Mouse (Mus musculus) forebrain, embryonic 11.5 days (tissue): ENCODE results near the gene Ppp6r2. TPM values are rescaled to one million over a fixed set of nuclear protein-coding genes. Genes with fewer than 3 reads are reported as not detected.

Experiments used
- ATAC-seq: fragments of 200-750 bp; cut with Nextera tagmentation; replicated peaks from 2 replicates; pipeline ENCODE4 v1.8.0; 2017; ENCODE audit warnings: moderate TSS enrichment; ENCODE audit not compliant: low FRiP score
- DNase-seq: peaks from one replicate; pipeline ENCODE4 v3.0.0-alpha.2; 2017; ENCODE audit warnings: low spot score
- H3K27ac ChIP-seq: fragments of 300-500 bp; sonication (generic); 2 replicates; pipeline ENCODE4 v1.5.1; 2014; ENCODE audit warnings: low read depth, low read length
- H3K27me3 ChIP-seq: fragments of 300-500 bp; sonication (generic); 2 replicates; pipeline ENCODE4 v1.6.1; 2014; ENCODE audit warnings: mild to moderate bottlenecking, low read length, mixed read lengths; ENCODE audit not compliant: control insufficient read depth, insufficient read depth
- H3K36me3 ChIP-seq: fragments of 300-500 bp; sonication (generic); 2 replicates; pipeline ENCODE4 v1.6.1; 2014; ENCODE audit warnings: mild to moderate bottlenecking, low read length, moderate library complexity, mixed read lengths; ENCODE audit not compliant: control insufficient read depth, insufficient read depth
- H3K4me1 ChIP-seq: fragments of 300-500 bp; sonication (generic); replicated peaks from 2 replicates; pipeline ENCODE4 v1.6.1; 2014; ENCODE audit warnings: low read length, mixed read lengths; ENCODE audit not compliant: control insufficient read depth, insufficient read depth
- H3K4me2 ChIP-seq: fragments of 300-500 bp; sonication (generic); 2 replicates; pipeline ENCODE4 v1.6.1; 2014; ENCODE audit warnings: low read depth, mild to moderate bottlenecking, low read length, moderate library complexity, mixed read lengths; ENCODE audit not compliant: severe bottlenecking
- H3K4me3 ChIP-seq: fragments of 300-500 bp; sonication (generic); 2 replicates; pipeline ENCODE4 v1.5.1; 2014; ENCODE audit warnings: low read depth, low read length
- H3K9ac ChIP-seq: fragments of 300-500 bp; sonication (generic); 2 replicates; pipeline ENCODE4 v1.6.1; 2014; ENCODE audit warnings: low read length
- H3K9me3 ChIP-seq: fragments of 300-500 bp; sonication (generic); 2 replicates; pipeline ENCODE4 v1.6.1; 2016; ENCODE audit warnings: low read length, mixed read lengths; ENCODE audit not compliant: control insufficient read depth
- WGBS: fragments of 180-500 bp; shearing (Covaris S2); extraction: QIAGEN DNeasy Blood & Tissue Kit; methylation state at CpG from one replicate; pipeline ENCODE4 v1.1.7; 2014; 5-methylcytosine and 5-hydroxymethylcytosine counted together
- polyA plus RNA-seq: library from polyadenylated mRNA; unstranded; fragments of >200 nt; fragmentation: Nextera tagmentation; extraction: Ambion mirVana; gene quantifications from 2 replicates; pipeline ENCODE4 v1.2.1, GENCODE M21; 2014

The Ppp6r2 gene
- polyA plus RNA-seq, 1 experiment from 2014 or later, result 45.1 TPM

GRCm38 (mm10) chr15:89214953-89215352, 3.6 kb downstream of the Ppp6r2 start:
- no peak overlapping the region for H3K9ac ChIP-seq

GRCm38 (mm10) chr15:89215611-89216233, 4.4 kb downstream of the Ppp6r2 start:
- H3K4me3 ChIP-seq, result no peak overlapping the region
- H3K27ac ChIP-seq, result no peak overlapping the region
- DNase-seq, result no peak
- H3K4me1 ChIP-seq, result peaks cover 4% of the 10 kb centered on the region; the same call in 1 of the 2 replicates
- H3K36me3 ChIP-seq, result peaks cover 3% of the 10 kb centered on the region; the same call in 1 of the 2 replicates
- no peaks in the 10 kb centered on the region for H3K9me3 ChIP-seq
- no peak overlapping the region for H3K4me2 ChIP-seq
- WGBS, result 89% methylated on average over 2 of the region's 2 CpGs
- no peaks in the 10 kb centered on the region for H3K27me3 ChIP-seq
- H3K9ac ChIP-seq, result no peak overlapping the region
- ATAC-seq, result no peak

More at GRCm38 (mm10) chr15:89214953-89215352, 3.6 kb downstream of the Ppp6r2 start:
- no peak overlapping the region for H3K4me3 ChIP-seq
- H3K4me1 ChIP-seq, result peaks cover 5% of the 10 kb centered on the region; the same call in 1 of the 2 replicates
- H3K4me2 ChIP-seq, result no peak overlapping the region
- no peak for DNase-seq
- H3K27me3 ChIP-seq, result no peaks in the 10 kb centered on the region
- no peaks in the 10 kb centered on the region for H3K9me3 ChIP-seq
- WGBS, result 93% methylated on average over 3 of the region's 3 CpGs
- no peak for ATAC-seq
- peaks cover 3% of the 10 kb centered on the region; the same call in 1 of the 2 replicates for H3K36me3 ChIP-seq
- no peak overlapping the region for H3K27ac ChIP-seq

DNA sequence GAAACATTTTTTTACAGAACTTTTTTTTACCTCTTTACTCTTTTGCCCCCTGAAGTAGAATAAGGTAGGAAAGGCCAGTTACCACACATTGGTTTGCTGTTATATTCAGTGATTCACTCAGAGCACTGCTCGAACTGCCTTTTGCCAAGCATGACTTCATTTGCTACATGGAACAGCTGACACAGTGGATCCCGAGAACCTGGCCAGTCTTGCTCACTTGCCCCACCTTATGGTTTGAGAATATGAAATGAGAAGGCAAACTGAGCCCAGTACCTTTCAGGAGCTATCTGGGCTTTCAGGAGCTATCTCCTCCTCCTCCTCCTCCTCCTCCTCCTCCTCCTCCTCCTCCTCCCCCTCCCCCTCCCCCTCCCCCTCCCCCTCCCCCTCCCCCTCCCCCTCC, 22.2 kb downstream of the Ppp6r2 start:
- no peak for DNase-seq

DNA sequence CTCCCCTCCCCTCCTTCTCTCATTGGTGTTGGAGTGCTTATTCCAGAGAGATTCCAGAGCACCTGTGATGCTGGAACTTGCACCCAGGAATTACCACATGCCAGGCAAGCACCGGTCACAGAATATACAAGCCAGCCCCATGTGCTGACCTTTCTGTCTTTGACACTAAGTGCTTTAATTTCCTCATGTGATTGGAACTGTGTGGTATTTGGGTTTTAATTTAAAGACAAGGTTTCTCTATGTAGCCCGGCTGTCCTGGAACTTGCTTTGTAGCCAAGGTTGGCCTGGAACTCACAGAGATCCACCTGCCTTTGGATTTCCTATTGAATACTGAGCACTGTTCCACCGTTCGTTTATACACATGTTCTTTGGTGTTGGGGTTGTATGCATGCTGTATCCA, 22.7 kb downstream of the Ppp6r2 start:
- 94% methylated on average over 4 of the region's 4 CpGs for WGBS
- H3K9me3 ChIP-seq, result no peaks in the 10 kb centered on the region
- no peak overlapping the region for H3K4me2 ChIP-seq
- H3K27ac ChIP-seq, result no peak overlapping the region
- no peaks in the 10 kb centered on the region for H3K27me3 ChIP-seq
- no peak overlapping the region for H3K4me3 ChIP-seq
- no peak overlapping the region for H3K9ac ChIP-seq
- DNase-seq (no peak), ATAC-seq (no peak)
- H3K4me1 ChIP-seq, result no peaks in the 10 kb centered on the region
- H3K36me3 ChIP-seq, result no peaks in the 10 kb centered on the region; the same call in 1 of the 2 replicates

More for the DNA sequence above, 22.2 kb downstream of the Ppp6r2 start:
- WGBS, result 69% methylated on average over 2 of the region's 2 CpGs
- Histone ChIP-seq H3K36me3 (no peaks in the 10 kb centered on the region; the same call in 1 of the 2 replicates), H3K9me3 (no peaks in the 10 kb centered on the region), H3K4me1 (no peaks in the 10 kb centered on the region), H3K4me3 (no peak overlapping the region), H3K27me3 (no peaks in the 10 kb centered on the region), H3K27ac (no peak overlapping the region), H3K9ac (no peak overlapping the region), H3K4me2 (no peak overlapping the region)
- ATAC-seq, result no peak

GRCm38 (mm10) chr15:89239751-89240392, 28.5 kb downstream of the Ppp6r2 start:
- no peaks in the 10 kb centered on the region for H3K9me3 ChIP-seq
- no peaks in the 10 kb centered on the region for H3K4me1 ChIP-seq
- H3K27ac ChIP-seq, result no peak overlapping the region
- ATAC-seq, result no peak
- H3K4me3 ChIP-seq, result no peak overlapping the region
- H3K9ac ChIP-seq, result no peak overlapping the region
- DNase-seq, result no peak
- no peak overlapping the region for H3K4me2 ChIP-seq
- no peaks in the 10 kb centered on the region; the same call in 1 of the 2 replicates for H3K36me3 ChIP-seq
- WGBS, result 52% methylated on average over 3 of the region's 3 CpGs
- H3K27me3 ChIP-seq, result no peaks in the 10 kb centered on the region

- ATAC-seq, result no peak
- Histone ChIP-seq H3K9me3 (no peaks in the 10 kb centered on the region), H3K27me3 (no peaks in the 10 kb centered on the region), H3K27ac (no peak overlapping the region), H3K36me3 (no peaks in the 10 kb centered on the region; the same call in 1 of the 2 replicates), H3K4me1 (no peaks in the 10 kb centered on the region), H3K4me2 (no peak overlapping the region), H3K9ac (no peak overlapping the region), H3K4me3 (no peak overlapping the region)
- no peak for DNase-seq
- WGBS, result 71% methylated on average over 2 of the region's 2 CpGs
Observed at GRCm38 (mm10) chr15:89241025-89241424, 29.7 kb downstream of the Ppp6r2 start.

- Histone ChIP-seq H3K9me3 (no peaks in the 10 kb centered on the region), H3K27ac (no peak overlapping the region), H3K36me3 (peaks cover 2% of the 10 kb centered on the region; the same call in 1 of the 2 replicates), H3K4me2 (no peak overlapping the region), H3K4me3 (no peak overlapping the region), H3K4me1 (no peaks in the 10 kb centered on the region), H3K27me3 (no peaks in the 10 kb centered on the region), H3K9ac (no peak overlapping the region)
- DNase-seq (no peak), ATAC-seq (no peak)
- 86% methylated on average over 6 of the region's 6 CpGs for WGBS
Observed at GRCm38 (mm10) chr15:89249063-89249462, 37.7 kb downstream of the Ppp6r2 start.

DNA sequence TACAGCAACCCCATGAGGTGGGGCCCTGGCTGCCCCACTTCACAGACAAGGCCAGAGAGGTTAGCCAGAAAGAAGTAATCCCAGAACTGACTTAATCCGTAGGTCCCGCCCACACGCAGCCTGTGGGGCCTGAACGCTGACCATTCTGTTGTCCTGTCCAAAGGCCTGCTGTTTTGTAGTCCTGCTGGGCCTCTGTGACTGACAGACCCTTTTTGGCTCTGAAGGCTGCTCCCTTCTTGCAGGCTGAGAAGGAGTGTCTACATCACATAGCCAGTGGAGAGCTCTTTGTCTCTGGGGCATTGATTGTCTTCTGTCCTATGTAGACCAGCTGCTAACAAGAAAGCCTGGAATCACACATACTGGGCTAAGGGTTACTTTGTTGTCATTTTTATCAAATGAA, 44.0 kb downstream of the Ppp6r2 start:
- 17% methylated on average over 4 of the region's 4 CpGs for WGBS
- no peak overlapping the region for H3K4me2 ChIP-seq

More for the DNA sequence above, 44.0 kb downstream of the Ppp6r2 start:
- ATAC-seq (peak; percentile 80), DNase-seq (peak; percentile 60)
- Histone ChIP-seq H3K4me1 (peaks cover 8% of the 10 kb centered on the region), H3K4me3 (no peak overlapping the region), H3K27me3 (no peaks in the 10 kb centered on the region), H3K9ac (no peak overlapping the region; the same call in 1 of the 2 replicates), H3K27ac (peak overlapping the region; percentile 63), H3K9me3 (no peaks in the 10 kb centered on the region), H3K36me3 (peaks cover 2% of the 10 kb centered on the region; the same call in 1 of the 2 replicates)
